Mouse (Mus musculus): ENCODE data around the gene Canx. TPM values are rescaled to one million over a fixed set of nuclear protein-coding genes. Genes with fewer than 3 reads are reported as not detected.

Gene Canx
- polyA plus RNA-seq, 1 experiment from 2014 or later: 343 TPM

DNA sequence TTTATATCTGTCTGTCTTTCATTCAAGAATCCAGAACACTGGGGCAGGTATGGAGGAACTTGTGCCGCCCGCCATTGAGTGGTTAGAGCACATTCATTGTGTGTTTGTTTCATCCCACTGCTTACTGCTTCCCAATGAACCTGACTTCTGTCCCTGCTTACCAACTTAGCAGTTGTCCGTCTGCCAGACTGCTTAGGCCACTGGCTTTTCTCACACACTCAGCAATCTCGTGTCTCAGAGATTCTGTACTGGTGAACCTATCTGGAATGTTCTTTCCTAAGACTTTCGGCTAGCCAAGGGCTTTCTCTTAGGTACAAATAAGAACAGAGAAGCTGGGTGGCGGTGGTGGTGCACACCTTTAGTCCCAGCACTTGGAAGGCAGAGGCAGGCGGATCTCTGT is 39.8 kb downstream of the Canx start:
- no peaks in the 10 kb centered on the region for H3K9me3 ChIP-seq (replicated peaks)

DNA sequence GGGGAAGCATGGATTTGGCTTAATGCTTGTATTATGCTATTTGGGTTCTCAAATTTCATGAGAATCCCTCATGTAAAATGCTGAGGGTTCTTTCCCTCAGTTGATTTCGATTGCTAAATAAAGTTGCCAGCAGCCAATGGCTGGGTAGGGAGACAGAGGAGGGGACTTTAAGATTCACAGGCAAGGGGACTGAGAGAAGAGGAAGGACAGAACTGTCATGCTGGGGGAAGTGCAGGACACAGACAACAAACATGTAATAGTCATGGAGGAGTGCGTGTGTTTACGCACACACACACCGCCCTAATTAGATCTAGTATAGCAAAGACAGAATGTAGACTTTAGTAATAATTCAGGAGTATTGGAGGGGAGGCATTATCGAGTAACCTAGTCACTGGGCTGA is 40.2 kb downstream of the Canx start:
- no peak for DNase-seq (ENCODE audit: low spot score)
- Histone ChIP-seq H3K9me3 (replicated peaks) (no peaks in the 10 kb centered on the region), H3K36me3 (peaks cover 69% of the 10 kb centered on the region), H3K27ac (replicated peaks) (no peak overlapping the region), H3K4me1 (peaks cover 12% of the 10 kb centered on the region), H3K4me3 (no peak overlapping the region), H3K27me3 (ENCODE audit: low read depth, poor library complexity, severe bottlenecking) (no peaks in the 10 kb centered on the region)
- WGBS: 95% methylated on average over 5 of the region's 5 CpGs

More for the DNA sequence above, 39.8 kb downstream of the Canx start:
- H3K27me3 ChIP-seq (ENCODE audit: low read depth, poor library complexity, severe bottlenecking): no peaks in the 10 kb centered on the region
- 91% methylated on average over 7 of the region's 7 CpGs for WGBS
- H3K27ac ChIP-seq (replicated peaks): no peak overlapping the region
- peaks cover 66% of the 10 kb centered on the region for H3K36me3 ChIP-seq
- H3K4me1 ChIP-seq: peaks cover 16% of the 10 kb centered on the region
- no peak overlapping the region for H3K4me3 ChIP-seq
- DNase-seq (ENCODE audit: low spot score): no peak

GRCm38 (mm10) chr11:50280053-50280452 is 45.4 kb downstream of the Canx start:
- H3K9me3 ChIP-seq (replicated peaks): no peaks in the 10 kb centered on the region
- H3K36me3 ChIP-seq: peaks cover 52% of the 10 kb centered on the region
- whole genome bisulfite sequencing: 85% methylated on average over 1 of the region's 1 CpGs
- H3K27ac ChIP-seq (replicated peaks): no peak overlapping the region
- peaks cover 2% of the 10 kb centered on the region; the same call in 1 of the 2 replicates for H3K4me1 ChIP-seq
- H3K4me3 ChIP-seq: no peak overlapping the region
- DNase-seq (ENCODE audit: low spot score): no peak
- no peaks in the 10 kb centered on the region for H3K27me3 ChIP-seq (ENCODE audit: low read depth, poor library complexity, severe bottlenecking)

GRCm38 (mm10) chr11:50279005-50279404 is 46.5 kb downstream of the Canx start:
- 94% methylated on average over 4 of the region's 4 CpGs for WGBS
- H3K9me3 ChIP-seq (replicated peaks): no peaks in the 10 kb centered on the region
- peaks cover 51% of the 10 kb centered on the region for H3K36me3 ChIP-seq
- H3K27me3 ChIP-seq (ENCODE audit: low read depth, poor library complexity, severe bottlenecking): no peaks in the 10 kb centered on the region
- peaks cover 2% of the 10 kb centered on the region; the same call in 1 of the 2 replicates for H3K4me1 ChIP-seq
- no peak overlapping the region for H3K27ac ChIP-seq (replicated peaks)
- H3K4me3 ChIP-seq: no peak overlapping the region
- DNase-seq (ENCODE audit: low spot score): no peak

GRCm38 (mm10) chr11:50277706-50278105 is 47.8 kb downstream of the Canx start:
- WGBS: 93% methylated on average over 6 of the region's 6 CpGs
- H3K27me3 ChIP-seq (ENCODE audit: low read depth, poor library complexity, severe bottlenecking): no peaks in the 10 kb centered on the region
- DNase-seq (ENCODE audit: low spot score): no peak
- peaks cover 2% of the 10 kb centered on the region; the same call in 1 of the 2 replicates for H3K4me1 ChIP-seq
- no peaks in the 10 kb centered on the region for H3K9me3 ChIP-seq (replicated peaks)
- H3K27ac ChIP-seq (replicated peaks): no peak overlapping the region
- H3K36me3 ChIP-seq: peaks cover 45% of the 10 kb centered on the region
- H3K4me3 ChIP-seq: no peak overlapping the region

- Histone ChIP-seq H3K4me3 (no peak overlapping the region), H3K9me3 (replicated peaks) (no peaks in the 10 kb centered on the region), H3K27me3 (ENCODE audit: low read depth, poor library complexity, severe bottlenecking) (no peaks in the 10 kb centered on the region), H3K4me1 (peaks cover 2% of the 10 kb centered on the region; the same call in 1 of the 2 replicates), H3K36me3 (peaks cover 44% of the 10 kb centered on the region), H3K27ac (replicated peaks) (no peak overlapping the region)
- DNase-seq (ENCODE audit: low spot score): no peak
Observed at GRCm38 (mm10) chr11:50277025-50277424, 48.4 kb downstream of the Canx start.

DNA sequence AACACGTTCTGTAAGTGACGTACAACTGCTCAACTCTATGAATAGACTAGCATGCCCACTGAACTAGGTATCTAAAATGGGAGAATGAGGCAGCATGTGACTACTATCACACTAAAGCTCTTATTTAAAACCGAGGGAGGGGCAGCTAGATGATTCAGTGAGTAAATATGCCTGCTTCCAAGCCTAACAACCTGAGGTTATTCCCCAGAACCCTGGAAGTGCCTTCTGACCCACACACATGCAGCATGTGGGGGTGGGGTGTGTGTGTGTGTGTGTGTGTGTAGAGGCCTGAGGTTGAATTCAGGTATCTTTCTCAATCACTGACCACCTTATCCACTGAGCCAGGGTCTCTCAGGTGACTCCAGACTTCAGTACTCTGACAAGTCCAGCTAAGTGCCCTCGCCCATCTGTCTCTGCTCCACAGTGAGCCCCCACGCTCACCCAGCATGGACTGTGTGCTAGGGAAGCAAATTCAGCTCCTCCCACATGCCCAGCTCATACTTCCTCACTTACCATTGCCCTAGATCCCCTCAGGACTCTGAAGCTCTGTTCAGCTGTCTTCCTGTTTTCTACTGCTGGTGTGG is 49.8 kb downstream of the Canx start:
- H3K9me3 ChIP-seq (replicated peaks): no peaks in the 10 kb centered on the region
- no peaks in the 10 kb centered on the region for H3K27me3 ChIP-seq (ENCODE audit: low read depth, poor library complexity, severe bottlenecking)
- DNase-seq (ENCODE audit: low spot score): no peak
- H3K27ac ChIP-seq (replicated peaks): no peak overlapping the region
- H3K4me1 ChIP-seq: peaks cover 2% of the 10 kb centered on the region; the same call in 1 of the 2 replicates
- H3K4me3 ChIP-seq: no peak overlapping the region
- peaks cover 37% of the 10 kb centered on the region for H3K36me3 ChIP-seq
- 91% methylated on average over 5 of the region's 5 CpGs for WGBS

GRCm38 (mm10) chr11:50275077-50275476 is 50.4 kb downstream of the Canx start:
- Histone ChIP-seq H3K36me3 (peaks cover 35% of the 10 kb centered on the region), H3K9me3 (replicated peaks) (no peaks in the 10 kb centered on the region), H3K4me3 (no peak overlapping the region), H3K27ac (replicated peaks) (no peak overlapping the region), H3K27me3 (ENCODE audit: low read depth, poor library complexity, severe bottlenecking) (no peaks in the 10 kb centered on the region), H3K4me1 (peaks cover 2% of the 10 kb centered on the region; the same call in 1 of the 2 replicates)
- DNase-seq (ENCODE audit: low spot score): no peak
- 94% methylated on average over 2 of the region's 2 CpGs for WGBS

DNA sequence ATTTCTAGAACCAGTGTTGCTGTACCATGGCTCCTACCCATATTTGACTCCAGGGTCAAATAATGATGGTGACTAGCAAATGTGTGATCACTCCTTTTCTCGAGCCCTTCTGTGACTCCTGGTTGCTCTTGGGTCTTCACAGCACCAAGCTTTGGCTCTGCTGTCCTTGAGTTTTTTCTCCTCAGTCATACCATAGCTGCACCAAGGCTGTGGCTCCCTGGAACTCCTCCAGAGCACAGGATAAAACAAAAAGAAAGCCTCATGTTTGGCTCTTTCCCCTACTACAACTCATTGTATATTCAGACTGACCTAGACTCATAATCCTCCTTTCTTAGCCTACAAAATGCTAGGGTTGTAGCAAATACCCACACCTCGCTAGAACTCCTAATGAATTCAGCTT is 52.7 kb downstream of the Canx start:
- peaks cover 2% of the 10 kb centered on the region; the same call in 1 of the 2 replicates for H3K4me1 ChIP-seq
- H3K9me3 ChIP-seq (replicated peaks): no peaks in the 10 kb centered on the region
- H3K36me3 ChIP-seq: peaks cover 31% of the 10 kb centered on the region
- DNase-seq (ENCODE audit: low spot score): no peak
- H3K27ac ChIP-seq (replicated peaks): no peak overlapping the region
- H3K27me3 ChIP-seq (ENCODE audit: low read depth, poor library complexity, severe bottlenecking): no peaks in the 10 kb centered on the region
- 89% methylated on average over 2 of the region's 2 CpGs for WGBS
- H3K4me3 ChIP-seq: no peak overlapping the region

DNA sequence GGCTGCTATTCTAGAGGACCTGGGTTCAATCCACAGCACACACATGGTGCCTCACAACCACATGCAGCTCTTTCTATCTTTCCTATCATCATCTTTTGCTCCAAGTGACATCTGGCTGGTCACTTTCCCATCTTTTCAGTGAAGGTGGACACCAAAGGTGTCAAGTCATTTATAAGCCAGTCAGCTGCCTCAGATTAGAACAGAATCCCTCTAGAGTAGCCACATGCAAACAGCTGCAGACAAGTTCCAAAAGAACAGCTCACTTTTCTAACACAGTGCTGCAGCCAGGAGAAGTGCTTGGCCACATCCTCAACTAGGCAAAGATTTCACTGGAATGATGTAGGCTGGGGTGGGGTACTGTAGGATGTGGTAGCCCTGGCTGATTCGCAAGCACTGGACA is 55.6 kb downstream of the Canx start:
- Histone ChIP-seq H3K4me1 (no peaks in the 10 kb centered on the region), H3K4me3 (no peak overlapping the region), H3K27ac (replicated peaks) (no peak overlapping the region), H3K27me3 (ENCODE audit: low read depth, poor library complexity, severe bottlenecking) (no peaks in the 10 kb centered on the region), H3K36me3 (peaks cover 44% of the 10 kb centered on the region), H3K9me3 (replicated peaks) (no peaks in the 10 kb centered on the region)
- WGBS: 97% methylated on average over 1 of the region's 1 CpGs
- DNase-seq (ENCODE audit: low spot score): no peak

GRCm38 (mm10) chr11:50269163-50269562 is 56.3 kb downstream of the Canx start:
- WGBS: 85% methylated on average over 2 of the region's 2 CpGs

DNA sequence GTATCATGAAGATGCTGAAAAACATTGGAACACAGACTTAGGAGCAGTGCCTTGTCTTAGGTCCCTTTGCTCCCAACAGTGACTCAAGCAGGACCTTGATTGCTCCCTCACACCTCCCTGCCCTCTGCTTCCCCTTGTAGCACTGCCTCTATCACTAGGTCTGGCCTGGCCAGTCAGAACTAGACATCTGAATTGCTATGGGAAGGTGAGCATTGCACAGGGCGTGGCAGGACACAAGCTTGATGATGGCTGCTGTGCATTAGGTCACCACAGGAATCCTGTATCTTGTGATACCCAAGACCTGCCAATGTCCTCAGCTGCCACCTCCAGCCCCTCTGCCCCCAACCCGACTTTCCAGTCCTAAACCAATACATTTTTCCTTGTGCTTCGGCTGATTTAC is 58.5 kb downstream of the Canx start:
- 96% methylated on average over 3 of the region's 3 CpGs for WGBS
- H3K36me3 ChIP-seq: peaks cover 72% of the 10 kb centered on the region
- DNase-seq (ENCODE audit: low spot score): no peak
- no peaks in the 10 kb centered on the region for H3K27me3 ChIP-seq (ENCODE audit: low read depth, poor library complexity, severe bottlenecking)
- no peaks in the 10 kb centered on the region for H3K4me1 ChIP-seq
- no peaks in the 10 kb centered on the region for H3K9me3 ChIP-seq (replicated peaks)
- no peak overlapping the region for H3K4me3 ChIP-seq
- no peak overlapping the region for H3K27ac ChIP-seq (replicated peaks)

More at GRCm38 (mm10) chr11:50269163-50269562, 56.3 kb downstream of the Canx start:
- Histone ChIP-seq H3K36me3 (peaks cover 52% of the 10 kb centered on the region), H3K4me3 (no peak overlapping the region), H3K9me3 (replicated peaks) (no peaks in the 10 kb centered on the region), H3K27ac (replicated peaks) (no peak overlapping the region), H3K27me3 (ENCODE audit: low read depth, poor library complexity, severe bottlenecking) (no peaks in the 10 kb centered on the region), H3K4me1 (no peaks in the 10 kb centered on the region)
- DNase-seq (ENCODE audit: low spot score): no peak

GRCm38 (mm10) chr11:50265931-50266330 is 59.5 kb downstream of the Canx start:
- 93% methylated on average over 8 of the region's 8 CpGs for WGBS
- no peaks in the 10 kb centered on the region for H3K4me1 ChIP-seq
- DNase-seq (ENCODE audit: low spot score): no peak
- H3K4me3 ChIP-seq: no peak overlapping the region
- peaks cover 79% of the 10 kb centered on the region for H3K36me3 ChIP-seq
- no peak overlapping the region for H3K27ac ChIP-seq (replicated peaks)
- H3K9me3 ChIP-seq (replicated peaks): no peaks in the 10 kb centered on the region
- no peaks in the 10 kb centered on the region for H3K27me3 ChIP-seq (ENCODE audit: low read depth, poor library complexity, severe bottlenecking)

Measured in midbrain, embryonic 10.5 days (tissue).